Mouse (Mus musculus) brain, adult 2 months (tissue): Measurements from ENCODE around the gene Smtn.

Source experiments
- DNase-seq: peaks from one replicate; pipeline ENCODE4 v3.0.0; 2011; ENCODE audit warnings: low read depth, low spot score

Gene Smtn

GRCm38 (mm10) chr11:3540451-3541085 is at the start of gene Smtn:
TSS of gene Smtn (minus strand) at chr11:3540612.
- DNase-seq, result no peak

- DNase-seq, result no peak
Observed at GRCm38 (mm10) chr11:3588036-3588672, 47.7 kb upstream of the Smtn start.

- DNase-seq, result peak; percentile 24
Observed at GRCm38 (mm10) chr11:3587350-3587749, 46.9 kb upstream of the Smtn start.

- DNase-seq, result no peak
Observed at GRCm38 (mm10) chr11:3585983-3586618, 45.7 kb upstream of the Smtn start.

- DNase-seq, result no peak
Observed at GRCm38 (mm10) chr11:3583127-3583526, 42.7 kb upstream of the Smtn start.

- DNase-seq, result no peak
Observed at GRCm38 (mm10) chr11:3581908-3582307, 41.5 kb upstream of the Smtn start.

- no peak for DNase-seq
Observed at GRCm38 (mm10) chr11:3580306-3581084, 40.1 kb upstream of the Smtn start.

- no peak for DNase-seq
Observed at GRCm38 (mm10) chr11:3578050-3578725, 37.8 kb upstream of the Smtn start.

- DNase-seq, result no peak
Observed at GRCm38 (mm10) chr11:3575238-3575637, 34.8 kb upstream of the Smtn start.

- DNase-seq, result peak; percentile 15
Observed at GRCm38 (mm10) chr11:3573092-3573491, 32.7 kb upstream of the Smtn start.

GRCm38 (mm10) chr11:3572181-3572580 is 31.8 kb upstream of the Smtn start:
- no peak for DNase-seq

GRCm38 (mm10) chr11:3570321-3570720 is 29.9 kb upstream of the Smtn start:
- DNase-seq, result no peak

- DNase-seq, result peak; percentile 59
Observed at GRCm38 (mm10) chr11:3567896-3568295, 27.5 kb upstream of the Smtn start.

GRCm38 (mm10) chr11:3566018-3566417 is 25.6 kb upstream of the Smtn start:
- peak; percentile 9 for DNase-seq

GRCm38 (mm10) chr11:3564451-3564850 is 24.0 kb upstream of the Smtn start:
- no peak for DNase-seq

GRCm38 (mm10) chr11:3563853-3564252 is 23.4 kb upstream of the Smtn start:
- no peak for DNase-seq

- no peak for DNase-seq
Observed at GRCm38 (mm10) chr11:3560202-3560601, 19.8 kb upstream of the Smtn start.

GRCm38 (mm10) chr11:3557852-3558251 is 17.4 kb upstream of the Smtn start:
- no peak for DNase-seq

GRCm38 (mm10) chr11:3554976-3555375 is 14.6 kb upstream of the Smtn start:
- no peak for DNase-seq

- DNase-seq, result no peak
Observed at GRCm38 (mm10) chr11:3549791-3550190, 9.4 kb upstream of the Smtn start.

- no peak for DNase-seq
Observed at GRCm38 (mm10) chr11:3548564-3549295, 8.3 kb upstream of the Smtn start.
